Mouse (Mus musculus): Measurements from ENCODE around the gene Slc24a3. TPM values are rescaled to one million over a fixed set of nuclear protein-coding genes. Genes with fewer than 3 reads are reported as not detected.

The Slc24a3 gene
- polyA plus RNA-seq, 1 experiment from 2014 or later: 2.3 TPM

GRCm38 (mm10) chr2:145214086-145214831 lies 46.7 kb downstream of the Slc24a3 start:
- no peak overlapping the region for H3K27ac ChIP-seq
- no peaks in the 10 kb centered on the region for H3K27me3 ChIP-seq
- peaks cover 9% of the 10 kb centered on the region for H3K4me1 ChIP-seq
- ATAC-seq (ENCODE audit: insufficient number of reproducible peaks, insufficient read depth, low FRiP score, low TSS enrichment, low read depth): 0 out of 2 replicates have a peak, but pooled peaks have one; percentile 52
- WGBS: 60% methylated on average over 8 of the region's 8 CpGs
- no peaks in the 10 kb centered on the region for H3K36me3 ChIP-seq
- no peak overlapping the region for H3K4me3 ChIP-seq
- H3K4me2 ChIP-seq: no peak overlapping the region
- no peak overlapping the region for H3K9ac ChIP-seq
- H3K9me3 ChIP-seq: no peaks in the 10 kb centered on the region

- Histone ChIP-seq H3K27ac (no peak overlapping the region), H3K4me3 (no peak overlapping the region), H3K4me1 (peaks cover 9% of the 10 kb centered on the region), H3K36me3 (no peaks in the 10 kb centered on the region), H3K9me3 (no peaks in the 10 kb centered on the region), H3K4me2 (no peak overlapping the region), H3K27me3 (no peaks in the 10 kb centered on the region), H3K9ac (no peak overlapping the region)
- 81% methylated on average over 2 of the region's 2 CpGs for WGBS
- ATAC-seq (ENCODE audit: insufficient number of reproducible peaks, insufficient read depth, low FRiP score, low TSS enrichment, low read depth): no peak
Observed at GRCm38 (mm10) chr2:145216580-145216979, 49.0 kb downstream of the Slc24a3 start.

- H3K27ac ChIP-seq: no peak overlapping the region
- ATAC-seq (ENCODE audit: insufficient number of reproducible peaks, insufficient read depth, low FRiP score, low TSS enrichment, low read depth): no peak
- WGBS: 89% methylated on average over 2 of the region's 2 CpGs
- H3K4me2 ChIP-seq: no peak overlapping the region
- H3K9ac ChIP-seq: no peak overlapping the region
- no peak overlapping the region for H3K4me3 ChIP-seq
- H3K36me3 ChIP-seq: no peaks in the 10 kb centered on the region
- H3K9me3 ChIP-seq: no peaks in the 10 kb centered on the region
- peaks cover 9% of the 10 kb centered on the region for H3K4me1 ChIP-seq
- no peaks in the 10 kb centered on the region for H3K27me3 ChIP-seq
Observed at GRCm38 (mm10) chr2:145217422-145217821, 49.9 kb downstream of the Slc24a3 start.

GRCm38 (mm10) chr2:145219246-145219645 lies 51.7 kb downstream of the Slc24a3 start:
- H3K27ac ChIP-seq: no peak overlapping the region
- ATAC-seq (ENCODE audit: insufficient number of reproducible peaks, insufficient read depth, low FRiP score, low TSS enrichment, low read depth): no peak
- H3K4me3 ChIP-seq: no peak overlapping the region
- H3K9me3 ChIP-seq: no peaks in the 10 kb centered on the region
- H3K36me3 ChIP-seq: no peaks in the 10 kb centered on the region
- no peaks in the 10 kb centered on the region for H3K27me3 ChIP-seq
- 73% methylated on average over 6 of the region's 6 CpGs for WGBS
- no peak overlapping the region for H3K4me2 ChIP-seq
- peaks cover 6% of the 10 kb centered on the region for H3K4me1 ChIP-seq
- H3K9ac ChIP-seq: no peak overlapping the region

GRCm38 (mm10) chr2:145223646-145224045 lies 56.1 kb downstream of the Slc24a3 start:
- H3K4me2 ChIP-seq: no peak overlapping the region
- H3K27me3 ChIP-seq: no peaks in the 10 kb centered on the region
- no peak overlapping the region for H3K9ac ChIP-seq
- ATAC-seq (ENCODE audit: insufficient number of reproducible peaks, insufficient read depth, low FRiP score, low TSS enrichment, low read depth): no peak
- H3K9me3 ChIP-seq: no peaks in the 10 kb centered on the region
- H3K4me1 ChIP-seq: 0 out of 2 replicates have a peak, but pooled peaks cover 6% of the 10 kb centered on the region
- WGBS: 76% methylated on average over 4 of the region's 4 CpGs
- H3K4me3 ChIP-seq: no peak overlapping the region
- no peak overlapping the region for H3K27ac ChIP-seq
- H3K36me3 ChIP-seq: no peaks in the 10 kb centered on the region

- WGBS: 36% methylated on average over 3 of the region's 3 CpGs
- ATAC-seq (ENCODE audit: insufficient number of reproducible peaks, insufficient read depth, low FRiP score, low TSS enrichment, low read depth): no peak
Observed at GRCm38 (mm10) chr2:145225640-145226039, 58.1 kb downstream of the Slc24a3 start.

GRCm38 (mm10) chr2:145226100-145226499 lies 58.5 kb downstream of the Slc24a3 start:
- no peaks in the 10 kb centered on the region for H3K27me3 ChIP-seq
- H3K9ac ChIP-seq: no peak overlapping the region
- WGBS: 92% methylated on average over 1 of the region's 1 CpGs
- H3K4me3 ChIP-seq: no peak overlapping the region
- no peak overlapping the region for H3K27ac ChIP-seq
- no peaks in the 10 kb centered on the region for H3K9me3 ChIP-seq
- 0 out of 2 replicates have a peak, but pooled peaks cover 6% of the 10 kb centered on the region for H3K4me1 ChIP-seq
- no peak for ATAC-seq (ENCODE audit: insufficient number of reproducible peaks, insufficient read depth, low FRiP score, low TSS enrichment, low read depth)
- no peak overlapping the region for H3K4me2 ChIP-seq
- no peaks in the 10 kb centered on the region for H3K36me3 ChIP-seq

More at GRCm38 (mm10) chr2:145225640-145226039, 58.1 kb downstream of the Slc24a3 start:
- Histone ChIP-seq H3K27me3 (no peaks in the 10 kb centered on the region), H3K27ac (no peak overlapping the region), H3K4me3 (no peak overlapping the region), H3K4me2 (no peak overlapping the region), H3K4me1 (0 out of 2 replicates have a peak, but pooled peaks cover 6% of the 10 kb centered on the region), H3K36me3 (no peaks in the 10 kb centered on the region), H3K9me3 (no peaks in the 10 kb centered on the region), H3K9ac (no peak overlapping the region)

- Histone ChIP-seq H3K9me3 (no peaks in the 10 kb centered on the region), H3K9ac (no peak overlapping the region), H3K27me3 (no peaks in the 10 kb centered on the region), H3K4me1 (0 out of 2 replicates have a peak, but pooled peaks cover 6% of the 10 kb centered on the region), H3K36me3 (no peaks in the 10 kb centered on the region), H3K4me2 (no peak overlapping the region), H3K27ac (no peak overlapping the region), H3K4me3 (no peak overlapping the region)
- 91% methylated on average over 5 of the region's 5 CpGs for WGBS
- no peak for ATAC-seq (ENCODE audit: insufficient number of reproducible peaks, insufficient read depth, low FRiP score, low TSS enrichment, low read depth)
Observed at GRCm38 (mm10) chr2:145227351-145227750, 59.8 kb downstream of the Slc24a3 start.

GRCm38 (mm10) chr2:145232764-145233484 lies 65.4 kb downstream of the Slc24a3 start:
- H3K36me3 ChIP-seq: no peaks in the 10 kb centered on the region
- no peak overlapping the region for H3K4me3 ChIP-seq
- H3K4me1 ChIP-seq: peaks cover 12% of the 10 kb centered on the region
- H3K9ac ChIP-seq: no peak overlapping the region
- no peaks in the 10 kb centered on the region for H3K9me3 ChIP-seq
- no peaks in the 10 kb centered on the region for H3K27me3 ChIP-seq
- no peak overlapping the region for H3K27ac ChIP-seq
- no peak overlapping the region for H3K4me2 ChIP-seq
- 32% methylated on average over 6 of the region's 6 CpGs for WGBS
- no peak for ATAC-seq (ENCODE audit: insufficient number of reproducible peaks, insufficient read depth, low FRiP score, low TSS enrichment, low read depth)

- 57% methylated on average over 7 of the region's 7 CpGs for WGBS
- ATAC-seq (ENCODE audit: insufficient number of reproducible peaks, insufficient read depth, low FRiP score, low TSS enrichment, low read depth): no peak
- Histone ChIP-seq H3K9ac (no peak overlapping the region), H3K27me3 (no peaks in the 10 kb centered on the region), H3K27ac (peak overlapping the region; percentile 71), H3K9me3 (no peaks in the 10 kb centered on the region), H3K36me3 (no peaks in the 10 kb centered on the region), H3K4me1 (peaks cover 12% of the 10 kb centered on the region), H3K4me2 (no peak overlapping the region), H3K4me3 (no peak overlapping the region)
Observed at GRCm38 (mm10) chr2:145233547-145234398, 66.2 kb downstream of the Slc24a3 start.

GRCm38 (mm10) chr2:145246384-145246783 lies 78.8 kb downstream of the Slc24a3 start:
- no peak overlapping the region for H3K27ac ChIP-seq
- H3K9me3 ChIP-seq: no peaks in the 10 kb centered on the region
- no peaks in the 10 kb centered on the region for H3K36me3 ChIP-seq
- no peak overlapping the region for H3K9ac ChIP-seq
- no peaks in the 10 kb centered on the region for H3K4me1 ChIP-seq
- 85% methylated on average over 4 of the region's 4 CpGs for WGBS
- ATAC-seq (ENCODE audit: insufficient number of reproducible peaks, insufficient read depth, low FRiP score, low TSS enrichment, low read depth): no peak
- H3K27me3 ChIP-seq: no peaks in the 10 kb centered on the region
- no peak overlapping the region for H3K4me3 ChIP-seq
- no peak overlapping the region for H3K4me2 ChIP-seq

All from embryonic facial prominence, embryonic 13.5 days (tissue).